Mouse (Mus musculus) spleen, adult 18-20 months (tissue): Measurements from ENCODE around the gene Mgat4a.

Source experiments
- DNase-seq, 2 experiments: peaks; one replicate each; pipeline ENCODE4 v3.0.0; 2022; ENCODE audit warnings: mixed read lengths in 2 of 2

Gene Mgat4a

DNA sequence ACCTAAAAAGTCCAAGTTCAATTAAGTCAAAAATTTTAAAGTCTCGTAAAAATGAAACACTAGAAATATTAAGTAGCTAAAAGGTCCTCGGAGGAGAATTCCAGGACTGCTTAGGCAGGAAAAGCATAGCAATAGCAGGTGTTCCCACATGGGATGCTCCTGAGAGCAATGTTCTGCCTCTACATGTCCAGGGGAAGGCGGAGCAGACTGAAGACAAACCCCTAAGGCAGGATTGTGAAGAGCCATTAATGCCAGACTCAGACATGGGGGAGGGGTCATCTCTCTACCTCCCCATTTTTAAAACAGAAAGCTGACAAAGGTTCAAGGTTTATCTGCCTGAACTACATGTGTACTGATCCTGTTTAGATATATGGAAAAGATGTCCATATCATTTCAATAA lies 45.7 kb downstream of the Mgat4a start:
- no peak for DNase-seq

DNA sequence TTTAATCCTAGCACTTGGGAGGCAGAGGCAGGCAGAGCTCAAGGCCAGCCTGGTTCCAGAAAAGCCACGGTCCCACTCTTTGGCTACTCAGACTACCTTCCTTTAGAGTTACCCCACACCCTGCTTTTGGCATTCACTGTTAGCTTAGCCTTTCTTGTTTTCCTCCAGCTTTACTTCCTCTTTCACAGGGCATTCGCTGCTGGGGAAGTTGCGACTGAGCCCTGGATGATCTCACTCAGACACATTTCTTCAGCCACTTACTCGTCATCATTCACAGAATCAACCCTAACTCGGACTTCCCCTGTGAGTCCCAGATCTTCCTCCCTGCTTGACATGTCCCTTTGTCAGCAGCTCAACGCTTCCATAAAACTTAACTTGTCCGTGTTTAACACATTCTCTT lies 49.1 kb downstream of the Mgat4a start:
- DNase-seq: peak; percentile 42 to 50

DNA sequence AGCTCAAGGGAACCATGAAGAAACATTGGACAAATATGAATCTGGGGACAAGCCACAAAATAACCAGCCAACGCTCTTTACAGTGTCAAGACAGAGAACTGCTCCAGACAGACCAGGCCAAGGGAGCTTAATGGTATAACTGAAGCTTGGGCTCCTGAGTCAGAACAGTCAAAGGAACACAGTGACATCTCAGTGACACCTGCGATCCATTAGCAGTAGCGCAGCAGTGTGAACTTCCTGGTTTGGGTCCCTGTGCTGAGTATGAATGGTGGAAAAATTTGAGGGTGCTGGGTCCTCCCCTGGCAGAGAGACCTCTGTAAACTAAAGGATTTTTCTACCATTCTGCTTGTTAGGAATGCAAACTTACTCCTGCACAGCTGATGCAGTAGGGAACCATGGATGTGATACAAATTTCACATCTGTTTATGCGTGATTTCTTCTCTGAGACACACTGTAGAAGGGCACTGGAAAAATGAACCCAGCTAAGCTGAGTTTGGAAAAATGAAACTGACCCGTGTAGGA lies 50.1 kb downstream of the Mgat4a start:
- DNase-seq: no peak

DNA sequence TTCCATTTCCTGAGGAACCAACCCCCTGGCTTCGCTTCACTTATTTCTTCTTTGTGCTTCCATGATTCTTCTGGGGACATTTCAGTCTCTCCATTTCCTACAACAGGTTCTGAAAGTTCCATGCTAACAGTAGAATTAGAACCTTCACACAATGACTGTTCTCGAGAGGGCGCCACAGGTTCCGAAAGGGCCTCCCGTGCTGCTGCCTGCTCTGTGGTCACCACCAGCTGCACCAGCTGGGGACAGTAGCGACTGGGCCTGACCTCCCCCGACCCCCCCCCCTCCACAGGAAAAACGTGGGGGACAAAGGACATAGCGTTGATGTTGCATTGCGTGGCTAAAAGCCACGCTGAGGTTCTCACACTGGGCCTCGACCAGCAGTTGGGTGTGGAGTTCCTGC lies 52.3 kb downstream of the Mgat4a start:
- DNase-seq: no peak

DNA sequence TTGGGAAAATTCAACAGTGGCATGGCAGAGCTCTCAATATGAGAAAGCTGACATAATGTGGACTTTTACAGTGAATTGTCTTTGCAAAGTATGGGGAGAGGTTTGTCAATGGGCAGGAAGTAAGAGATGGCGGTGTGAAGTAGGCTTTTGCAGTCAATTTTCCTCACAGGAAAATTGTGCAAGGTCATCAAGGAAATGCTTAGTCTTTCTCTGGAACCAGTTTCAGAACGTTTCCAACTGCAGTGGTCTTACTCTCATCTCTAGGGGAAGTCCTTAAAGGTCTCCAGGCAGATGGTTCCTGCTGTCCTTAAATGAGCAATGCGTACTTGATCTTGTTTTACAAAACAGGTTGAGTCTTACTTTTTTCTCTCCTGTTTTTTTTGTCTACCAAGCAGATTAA lies 53.8 kb downstream of the Mgat4a start:
- DNase-seq: no peak

DNA sequence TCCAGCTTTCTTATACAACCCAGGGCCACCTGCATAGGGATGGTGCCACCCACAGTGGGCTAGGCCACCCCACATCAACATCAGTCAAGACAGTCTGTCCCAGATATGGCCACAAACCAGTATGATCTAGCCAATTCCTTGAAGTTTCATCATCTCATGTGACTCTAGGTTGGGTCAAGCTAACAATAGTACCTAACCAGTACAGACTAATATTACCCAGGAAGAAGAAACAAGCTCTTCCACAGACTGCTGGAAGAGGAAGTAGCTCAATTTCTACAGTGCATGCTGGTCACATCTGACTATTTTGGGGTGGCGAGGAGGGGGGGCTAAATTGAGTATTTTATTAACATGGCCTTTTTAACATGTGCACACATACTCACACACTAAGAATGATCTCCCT lies 54.4 kb downstream of the Mgat4a start:
- DNase-seq: no peak

DNA sequence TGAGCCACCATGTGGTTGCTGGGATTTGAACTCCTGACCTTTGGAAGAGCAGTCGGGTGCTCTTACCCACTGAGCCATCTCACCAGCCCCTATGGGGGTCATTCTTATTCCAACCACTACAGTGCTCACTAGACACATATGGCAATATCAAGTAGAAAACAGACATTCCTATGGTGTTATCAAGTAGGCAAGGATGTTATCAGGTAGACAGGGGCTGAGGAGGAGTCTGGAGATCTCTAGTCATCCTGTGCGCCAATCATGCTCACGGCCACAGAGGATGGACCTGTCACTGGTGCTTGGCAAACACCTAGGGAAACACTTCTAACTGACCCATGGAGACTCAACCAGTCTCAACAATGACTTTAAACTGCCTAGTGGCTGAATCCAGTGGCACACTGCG lies 56.2 kb downstream of the Mgat4a start:
- DNase-seq: no peak

DNA sequence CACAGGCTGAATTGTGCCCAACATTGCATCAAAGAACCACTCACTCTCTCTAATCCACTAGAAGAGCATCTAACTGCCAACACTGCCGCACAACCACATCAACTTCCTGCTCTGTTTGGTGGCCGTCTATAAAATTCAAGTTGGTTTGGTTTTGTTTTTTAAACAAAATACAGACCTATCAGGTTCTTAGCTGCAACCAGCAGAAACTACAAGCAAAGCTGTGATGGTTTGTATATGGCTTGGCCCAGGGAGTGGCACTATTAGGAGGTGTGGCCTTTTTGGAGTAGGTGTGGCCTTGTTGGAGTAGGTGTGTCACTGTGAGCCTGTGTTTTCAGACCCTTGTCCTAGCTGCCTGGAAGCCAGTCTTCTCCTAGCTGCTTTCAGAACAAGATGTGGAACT lies 59.5 kb downstream of the Mgat4a start:
- no peak for DNase-seq

DNA sequence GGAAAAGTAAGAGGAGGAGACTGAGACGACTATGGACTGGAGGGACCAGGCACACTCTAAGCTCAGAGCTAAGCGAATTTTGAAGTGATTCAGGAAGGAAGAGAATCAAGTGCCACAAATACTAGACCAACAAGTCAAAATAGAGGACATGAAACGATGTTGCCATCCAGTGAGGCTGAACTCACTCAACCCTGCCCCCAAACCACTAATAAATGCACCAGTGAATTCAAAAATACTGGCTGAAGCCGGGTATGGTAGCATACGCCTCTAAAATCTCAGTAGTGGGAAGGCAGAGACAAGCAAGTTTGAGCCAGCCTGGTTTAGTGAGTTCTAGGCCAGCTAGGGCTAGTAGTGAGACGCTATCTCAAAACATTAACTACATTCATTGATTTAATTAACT lies 60.1 kb downstream of the Mgat4a start:
- DNase-seq: no peak

DNA sequence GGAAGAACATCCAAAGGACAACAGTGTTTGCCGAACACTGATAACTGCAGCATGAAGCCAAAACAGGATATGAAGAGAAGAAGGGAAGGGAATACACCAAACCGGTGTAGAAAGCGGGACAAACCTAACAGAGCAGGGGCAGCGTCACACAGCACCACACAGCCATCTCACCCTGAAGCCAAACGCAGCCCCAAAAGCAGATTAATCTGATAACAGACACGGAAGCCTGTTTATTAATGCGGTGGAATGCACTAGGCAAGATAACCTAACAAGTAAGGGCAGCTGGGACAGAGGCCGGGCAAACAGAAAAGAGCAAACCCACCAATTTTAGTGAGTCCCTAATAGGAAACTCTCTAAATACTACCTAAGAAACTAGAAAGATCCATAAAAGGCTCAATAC lies 61.1 kb downstream of the Mgat4a start:
- no peak for DNase-seq

DNA sequence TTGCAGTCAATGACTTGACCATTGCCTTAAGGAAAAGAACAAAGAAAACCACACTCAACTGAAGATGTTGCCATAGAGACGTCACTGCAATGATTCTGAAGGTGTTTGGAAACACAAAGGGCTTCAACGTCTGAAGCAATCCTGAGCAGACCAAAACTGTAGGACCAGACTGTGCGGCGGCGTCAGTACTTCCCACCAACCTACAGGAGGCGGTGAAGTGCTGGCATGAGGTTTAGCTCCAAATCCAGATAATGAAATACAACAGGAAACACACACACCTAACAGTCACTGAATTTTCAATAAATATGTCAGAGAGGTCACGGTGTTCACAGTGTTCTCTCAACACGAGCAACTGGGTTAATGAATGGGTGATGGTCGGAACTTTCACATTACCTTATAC lies 61.7 kb downstream of the Mgat4a start:
- no peak for DNase-seq

DNA sequence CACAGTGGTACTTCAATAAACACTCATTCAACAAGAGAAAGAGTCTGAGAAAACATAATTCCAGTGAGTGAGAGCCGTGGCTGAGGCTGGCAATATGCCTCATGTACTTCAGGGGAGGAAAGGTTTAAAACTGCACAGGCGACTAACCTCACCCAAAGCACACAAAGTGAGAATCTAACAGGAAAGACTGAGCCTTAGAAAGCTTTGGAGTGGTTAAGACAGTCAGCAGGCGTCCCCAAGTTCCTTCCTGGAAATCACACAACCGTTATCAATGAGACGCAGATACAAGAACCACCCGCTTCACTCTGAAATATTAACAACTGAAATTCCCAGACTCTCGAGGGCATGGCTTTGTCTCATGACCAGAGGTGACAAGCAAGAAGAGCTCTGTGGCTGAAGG lies 62.4 kb downstream of the Mgat4a start:
- no peak for DNase-seq

DNA sequence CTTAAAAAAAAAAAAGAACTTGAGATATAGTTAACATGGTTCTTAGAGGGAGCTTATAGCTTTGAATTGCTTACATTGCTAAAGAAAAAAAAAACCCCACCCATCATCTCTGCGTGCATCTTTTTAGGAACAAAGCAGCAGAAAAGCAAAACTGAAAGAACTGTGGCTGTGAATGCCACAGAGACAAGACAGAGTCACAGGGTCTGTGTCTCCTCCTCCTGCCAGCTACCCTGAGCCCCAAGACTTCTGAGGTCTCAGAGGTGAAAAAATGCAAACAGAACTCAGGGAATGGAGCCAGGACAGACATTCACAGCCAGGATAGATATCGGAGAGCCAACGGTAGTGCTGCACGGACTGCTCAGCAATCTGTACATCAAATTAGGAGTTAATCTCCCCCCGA lies 62.9 kb downstream of the Mgat4a start:
- DNase-seq: no peak

DNA sequence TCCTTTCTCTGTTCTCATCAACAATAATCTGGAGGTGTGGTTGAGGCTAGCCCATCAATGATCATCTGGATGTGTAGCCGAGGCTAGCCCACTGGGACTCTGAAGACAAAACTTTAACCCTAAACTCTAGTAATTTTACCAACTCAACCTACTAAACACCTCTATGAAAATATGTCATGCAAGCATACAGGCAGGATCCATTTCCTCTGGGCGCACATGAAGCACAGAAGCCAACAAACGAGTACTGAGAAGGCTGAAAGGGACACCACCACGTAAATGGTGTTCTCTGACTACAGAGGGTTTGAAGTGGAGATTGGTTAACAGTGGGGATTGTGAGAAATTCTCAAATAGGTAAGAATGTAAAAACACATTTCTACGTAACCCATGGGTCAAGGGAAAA lies 63.6 kb downstream of the Mgat4a start:
- no peak for DNase-seq

DNA sequence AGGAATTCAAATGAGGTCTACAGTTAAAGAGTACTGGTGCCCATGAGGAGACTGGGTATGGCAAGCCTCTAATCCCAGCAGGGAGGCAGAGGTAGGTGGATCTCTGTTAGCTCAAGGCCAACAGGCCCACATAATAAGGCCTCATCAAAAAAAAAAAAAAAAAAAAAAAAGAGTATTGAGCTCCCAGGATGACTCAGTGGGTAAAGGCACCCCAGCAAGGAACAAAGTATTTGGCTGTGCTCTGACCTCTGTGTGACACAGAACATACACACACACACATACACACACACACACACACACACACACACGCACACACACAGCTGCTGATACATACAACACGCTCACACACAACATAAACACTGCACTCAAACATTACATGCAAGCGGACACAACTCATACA lies 65.5 kb downstream of the Mgat4a start:
- no peak for DNase-seq

DNA sequence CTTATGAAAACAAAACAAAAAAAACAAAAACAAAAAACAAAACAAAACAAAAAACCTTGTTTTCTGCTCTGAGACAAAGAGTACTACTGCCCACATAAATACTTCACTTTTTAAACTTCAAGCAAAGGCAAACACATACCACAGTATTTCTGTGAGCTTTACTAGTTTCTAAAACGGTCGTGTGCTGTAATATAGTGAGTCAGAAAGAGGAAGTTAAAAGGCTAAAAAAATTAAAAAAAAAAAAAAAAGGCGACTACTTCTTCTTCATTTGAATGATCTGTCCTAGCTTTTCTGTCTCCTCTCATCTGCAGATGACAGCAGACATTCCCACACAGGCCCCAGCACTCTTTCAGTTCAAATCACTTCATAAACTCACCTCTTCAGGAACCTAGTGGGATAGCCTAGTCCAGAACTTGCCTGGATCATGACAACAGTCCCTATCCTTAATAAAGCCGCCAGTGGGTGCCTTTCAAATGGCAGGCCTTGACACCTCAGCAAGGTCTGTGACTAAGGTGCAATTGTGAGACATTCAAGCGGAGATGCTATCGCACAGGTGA lies 66.1 kb downstream of the Mgat4a start:
- DNase-seq: no peak

DNA sequence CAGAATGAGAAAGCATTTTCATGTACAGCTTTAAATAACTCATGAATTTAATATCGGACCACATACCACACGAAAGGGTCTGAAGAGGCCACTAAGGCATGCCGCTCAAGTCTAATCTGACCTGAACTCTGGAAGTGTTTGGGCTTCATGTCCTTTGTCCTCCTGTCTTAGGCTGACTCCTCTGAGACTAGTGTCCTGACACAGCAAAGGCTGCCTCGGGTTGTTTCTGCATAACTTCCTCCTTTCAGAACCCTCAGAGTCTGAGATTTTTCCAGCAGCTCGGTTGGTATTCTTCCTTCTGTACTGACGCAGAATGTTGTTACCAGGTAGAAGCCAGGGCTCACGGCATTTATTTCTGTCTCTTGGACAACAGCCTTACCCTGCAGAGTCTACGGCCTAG lies 66.8 kb downstream of the Mgat4a start:
- DNase-seq: peak in 1 of 2 experiments; percentile 37

DNA sequence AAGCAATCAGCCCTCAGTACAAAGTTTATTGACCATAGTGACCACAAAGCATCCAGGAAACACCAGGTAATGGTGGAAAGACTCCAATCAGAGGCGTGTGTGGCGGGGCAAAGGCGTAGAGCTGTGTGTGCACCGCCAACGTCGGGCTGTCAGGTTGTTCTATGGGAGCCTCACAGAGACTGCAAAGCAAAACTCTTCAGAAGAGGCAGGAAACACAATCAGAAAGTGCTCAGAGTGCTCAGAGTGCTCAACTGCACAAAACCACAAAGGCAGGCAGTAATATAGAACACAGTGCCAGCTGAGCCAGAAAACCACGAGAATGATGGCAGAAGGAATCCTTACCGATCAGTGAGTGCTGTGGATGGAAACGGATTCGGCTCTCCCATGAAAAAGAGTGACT lies 67.6 kb downstream of the Mgat4a start:
- DNase-seq: no peak

DNA sequence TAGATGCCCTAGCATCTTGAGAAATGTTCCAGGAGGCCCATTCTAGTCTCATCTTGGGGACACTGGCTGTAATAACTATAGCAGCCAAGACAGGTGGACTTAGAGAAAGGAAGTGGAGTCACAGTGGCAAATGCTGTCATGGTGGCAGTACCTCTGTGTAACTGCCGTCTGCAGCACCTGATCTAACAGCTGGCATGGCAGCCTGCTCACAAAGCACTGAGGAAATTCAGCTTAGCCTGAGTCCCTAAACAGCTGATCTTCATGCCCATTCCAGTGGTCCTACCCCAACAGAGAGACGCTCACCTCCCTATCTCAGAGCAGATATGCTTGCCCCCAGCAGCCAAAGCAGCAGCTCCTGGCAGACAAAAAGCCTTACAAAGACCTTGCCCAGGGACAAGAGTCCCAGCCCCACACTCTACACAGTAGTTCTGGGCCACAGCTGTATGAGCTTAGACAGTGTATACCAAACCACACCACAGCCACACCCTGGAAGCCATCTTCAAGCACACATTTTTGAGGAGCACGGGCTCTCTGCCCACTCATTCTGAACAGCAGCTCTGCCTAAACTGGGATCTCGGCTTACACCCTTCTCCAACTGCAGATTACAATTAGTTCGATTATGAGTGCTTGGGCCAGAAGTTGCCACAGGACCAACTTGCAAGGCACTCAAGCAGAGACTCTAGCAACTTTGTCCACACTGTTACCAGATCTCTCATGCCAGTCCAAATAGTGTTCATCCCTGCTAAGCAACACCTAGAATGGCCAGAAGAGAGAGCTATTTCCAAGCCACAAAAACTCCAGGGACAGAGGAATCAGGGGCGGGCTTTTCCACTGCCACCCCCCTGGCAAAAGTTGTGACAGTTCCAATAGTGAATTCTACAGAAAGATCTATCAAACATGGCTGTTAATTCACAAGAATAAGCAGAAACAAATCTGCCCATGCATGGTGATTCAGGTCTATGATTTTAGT lies 69.4 kb downstream of the Mgat4a start:
- DNase-seq: no peak

DNA sequence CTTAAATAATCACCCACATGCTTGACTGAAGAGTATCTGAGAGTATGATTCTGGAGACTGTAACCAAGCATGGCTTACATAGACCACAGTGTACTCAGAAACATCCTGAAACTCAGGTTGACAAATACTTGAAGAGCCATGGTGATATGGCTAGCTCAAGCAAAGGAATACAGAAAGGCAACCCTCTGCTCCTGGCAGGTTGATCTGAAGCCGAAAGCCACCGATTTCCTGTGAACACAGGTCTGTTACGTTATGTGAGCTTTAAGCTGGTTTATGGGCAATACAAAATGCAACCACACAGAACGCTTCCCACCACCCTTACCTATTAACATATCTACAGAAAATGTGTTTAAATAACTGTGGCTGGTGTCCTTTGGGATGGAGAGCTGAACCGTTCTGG lies 71.8 kb downstream of the Mgat4a start:
- DNase-seq: no peak

DNA sequence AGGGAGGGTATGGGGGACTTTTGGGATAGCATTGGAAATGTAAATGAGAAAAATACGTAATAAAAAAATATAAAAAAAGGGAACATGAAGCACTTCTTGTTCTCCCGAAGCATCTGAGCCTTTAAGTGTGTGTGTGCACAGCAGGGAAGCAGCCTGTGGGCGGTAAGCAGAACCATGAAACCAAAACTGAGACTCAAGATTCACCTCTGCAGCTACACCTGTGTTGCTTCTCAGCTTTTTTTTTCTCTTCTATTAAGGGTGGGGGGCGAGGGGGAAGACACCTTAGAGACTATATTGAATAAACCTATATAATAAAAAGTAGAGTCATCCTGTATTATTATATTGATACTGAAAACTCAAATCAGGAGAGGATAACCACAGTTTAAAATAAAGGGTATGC lies 73.0 kb downstream of the Mgat4a start:
- no peak for DNase-seq

DNA sequence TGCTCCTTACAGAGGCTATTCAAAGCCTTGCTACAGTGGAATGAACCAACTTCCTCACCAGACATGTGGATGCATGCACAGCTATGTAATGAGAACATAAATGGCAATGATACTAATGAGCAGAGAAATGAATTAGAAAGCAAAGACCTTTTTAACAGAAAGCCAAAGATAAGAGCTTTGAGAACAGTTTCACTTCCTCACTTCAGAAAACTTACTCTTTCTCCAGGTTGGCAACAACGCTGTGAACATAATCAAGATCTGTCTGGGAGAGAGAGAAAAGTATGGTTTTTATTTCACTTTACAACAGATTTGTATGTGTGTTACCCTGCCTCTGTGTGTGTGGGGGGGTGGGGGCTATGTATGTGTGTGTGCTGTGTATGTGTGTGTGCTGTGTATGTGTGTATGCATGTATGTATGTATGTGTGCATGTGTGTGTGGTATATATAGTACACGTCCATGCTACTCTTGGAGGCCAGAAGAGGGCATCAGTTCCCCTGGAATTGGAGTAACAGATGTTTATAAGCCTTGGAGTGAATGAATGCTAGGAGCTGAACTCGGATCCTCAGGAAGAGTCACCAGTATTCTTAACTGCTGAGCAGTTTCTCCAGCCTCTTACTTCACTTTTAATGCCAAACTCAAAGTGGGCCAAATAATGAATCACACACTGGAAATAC lies 74.4 kb downstream of the Mgat4a start:
- no peak for DNase-seq

DNA sequence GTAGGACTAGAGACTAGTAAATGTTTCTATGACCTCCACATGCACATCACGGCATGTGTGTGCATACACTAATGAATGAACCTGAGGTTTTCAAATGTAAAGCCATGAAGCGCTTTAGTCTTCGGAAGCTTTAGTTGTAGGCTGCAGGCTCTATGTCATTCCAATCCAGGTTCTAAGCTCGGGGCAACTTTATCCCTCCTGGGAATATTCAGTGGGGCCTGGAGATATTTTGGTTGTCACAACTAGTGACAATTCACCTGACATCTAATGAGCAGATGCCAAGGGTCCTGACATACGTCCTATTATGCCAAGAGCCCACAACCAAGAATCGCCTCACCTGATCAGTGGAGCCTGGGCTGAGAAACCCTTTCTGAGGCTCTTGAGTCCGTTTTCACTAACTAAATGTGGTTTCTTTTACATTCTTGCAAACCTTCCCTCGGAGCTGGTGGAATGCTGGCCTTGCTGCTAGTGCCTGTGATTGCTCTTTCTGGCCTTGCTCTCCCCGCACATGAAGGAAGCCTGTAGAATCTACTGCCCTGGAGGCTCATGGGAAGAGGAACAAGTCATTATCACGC lies 75.9 kb downstream of the Mgat4a start:
- DNase-seq: no peak

DNA sequence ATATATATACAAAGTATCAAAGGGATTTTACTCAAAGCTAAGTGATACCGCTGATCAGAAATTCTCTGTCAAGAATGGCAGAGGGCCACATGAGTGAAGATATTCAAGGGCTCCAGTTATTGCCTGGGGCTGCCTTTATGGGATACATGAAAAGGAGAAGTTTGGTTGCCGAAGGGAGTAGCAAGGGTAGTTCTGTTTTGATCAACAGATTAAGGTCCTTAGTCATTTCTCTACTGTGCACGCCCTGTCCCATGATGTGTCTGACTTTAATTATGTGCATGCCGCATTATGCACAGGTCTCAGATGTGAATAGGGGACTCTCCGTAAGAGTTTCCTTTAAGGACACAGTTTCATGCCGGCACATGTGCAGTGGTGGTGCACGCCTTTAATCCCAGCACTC lies 83.3 kb downstream of the Mgat4a start:
- no peak for DNase-seq
